Mouse (Mus musculus) hindbrain, embryonic 16.5 days (tissue): ENCODE measurements at regions not wholly inside any gene's neighbourhood (a gene's known extent, or its start where the extent isn't known, plus 50 kb on each side); places are given as distances from the start of the nearest gene placed in this dataset.

Experiments
- ATAC-seq: fragments of 200-750 bp; cut with Nextera tagmentation; 2 replicates; pipeline ENCODE4 v1.8.0; 2017; ENCODE audit warnings: moderate TSS enrichment, moderate library complexity
- H3K27ac ChIP-seq: fragments of 300-500 bp; sonication (generic); 2 replicates; pipeline ENCODE4 v1.5.1; 2014; ENCODE audit warnings: low read depth, mild to moderate bottlenecking, control low read depth, low read length, moderate library complexity
- H3K27me3 ChIP-seq: fragments of 300-500 bp; sonication (generic); replicated peaks from 2 replicates; pipeline ENCODE4 v1.6.1; 2014; ENCODE audit warnings: low read length; ENCODE audit not compliant: control insufficient read depth, insufficient read depth
- H3K36me3 ChIP-seq: fragments of 300-500 bp; sonication (generic); 2 replicates; pipeline ENCODE4 v1.6.1; 2014; ENCODE audit warnings: mild to moderate bottlenecking, low read length, moderate library complexity, mixed read lengths; ENCODE audit not compliant: control insufficient read depth, insufficient read depth
- H3K4me1 ChIP-seq: fragments of 300-500 bp; sonication (generic); 2 replicates; pipeline ENCODE4 v1.6.1; 2014; ENCODE audit warnings: low read depth, low read length; ENCODE audit not compliant: control insufficient read depth, insufficient read depth
- H3K4me2 ChIP-seq: fragments of 300-500 bp; sonication (generic); 2 replicates; pipeline ENCODE4 v1.6.1; 2014; ENCODE audit warnings: mild to moderate bottlenecking, low read length, control low read depth, moderate library complexity
- H3K4me3 ChIP-seq: fragments of 300-500 bp; sonication (generic); 2 replicates; pipeline ENCODE4 v1.5.1; 2014; ENCODE audit warnings: mild to moderate bottlenecking, low read length, control low read depth, moderate library complexity
- H3K9ac ChIP-seq: fragments of 300-500 bp; sonication (generic); 2 replicates; pipeline ENCODE4 v1.6.1; 2014; ENCODE audit warnings: low read depth, mild to moderate bottlenecking, control low read depth, low read length, moderate library complexity
- H3K9me3 ChIP-seq: fragments of 300-500 bp; sonication (generic); 2 replicates; pipeline ENCODE4 v1.6.1; 2014; ENCODE audit warnings: mild to moderate bottlenecking, low read length, moderate library complexity; ENCODE audit not compliant: control insufficient read depth
- WGBS: fragments of 180-500 bp; shearing (Covaris S2); extraction: QIAGEN DNeasy Blood & Tissue Kit; methylation state at CpG from one replicate; pipeline ENCODE4 v1.1.7; 2014; 5-methylcytosine and 5-hydroxymethylcytosine counted together

DNA sequence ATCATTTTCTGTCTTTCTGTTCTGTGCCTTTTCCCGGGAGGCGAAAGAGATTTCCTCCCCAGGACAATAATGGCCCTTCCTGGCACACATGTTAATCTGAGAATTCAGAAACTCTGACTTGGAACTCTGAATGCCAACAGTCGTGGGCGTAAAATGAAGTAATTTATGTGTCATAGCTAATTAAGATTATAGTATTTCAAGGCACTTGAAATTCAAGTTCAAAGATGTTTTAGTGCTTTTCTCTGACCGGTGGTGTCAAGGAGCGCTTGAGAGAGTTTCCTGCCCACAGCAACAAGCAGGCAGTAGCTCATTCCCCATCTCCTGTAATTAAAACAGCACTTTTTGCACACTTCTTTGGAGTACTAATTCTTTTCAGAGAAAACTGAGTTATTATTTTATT, 1465.9 kb downstream of the 4930444P10Rik start:
- no peak overlapping the region for H3K9ac ChIP-seq
- no peaks in the 10 kb centered on the region for H3K27me3 ChIP-seq
- H3K4me3 ChIP-seq = no peak overlapping the region
- 56% methylated on average over 6 of the region's 6 CpGs for WGBS
- H3K9me3 ChIP-seq = no peaks in the 10 kb centered on the region
- H3K4me2 ChIP-seq = no peak overlapping the region
- H3K36me3 ChIP-seq = no peaks in the 10 kb centered on the region
- ATAC-seq = no peak
- H3K27ac ChIP-seq = no peak overlapping the region
- H3K4me1 ChIP-seq = no peaks in the 10 kb centered on the region

DNA sequence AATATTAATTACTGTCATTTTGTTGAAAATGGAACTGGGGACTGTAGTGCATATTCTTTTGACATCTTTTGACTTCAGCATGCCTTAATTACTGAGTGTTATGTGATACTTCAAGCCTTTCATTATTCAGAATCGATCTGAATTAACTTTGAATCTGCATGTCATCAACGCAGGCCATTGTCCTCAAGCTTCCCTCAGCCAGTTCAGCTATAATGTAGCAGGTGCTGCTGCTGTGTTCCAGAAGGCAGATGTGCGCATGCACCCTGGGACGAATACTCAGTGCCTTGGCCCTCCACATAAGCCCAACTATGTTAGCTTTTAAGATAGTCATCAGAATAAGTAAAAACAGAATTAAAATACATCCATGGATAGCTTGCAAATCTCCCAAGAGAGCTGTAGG, 1466.4 kb downstream of the 4930444P10Rik start:
- ATAC-seq = no peak
- Histone ChIP-seq H3K4me3 (no peak overlapping the region), H3K9me3 (no peaks in the 10 kb centered on the region), H3K27ac (no peak overlapping the region), H3K36me3 (no peaks in the 10 kb centered on the region), H3K4me1 (no peaks in the 10 kb centered on the region), H3K4me2 (no peak overlapping the region), H3K9ac (no peak overlapping the region), H3K27me3 (no peaks in the 10 kb centered on the region)
- 50% methylated on average over 4 of the region's 4 CpGs for WGBS

DNA sequence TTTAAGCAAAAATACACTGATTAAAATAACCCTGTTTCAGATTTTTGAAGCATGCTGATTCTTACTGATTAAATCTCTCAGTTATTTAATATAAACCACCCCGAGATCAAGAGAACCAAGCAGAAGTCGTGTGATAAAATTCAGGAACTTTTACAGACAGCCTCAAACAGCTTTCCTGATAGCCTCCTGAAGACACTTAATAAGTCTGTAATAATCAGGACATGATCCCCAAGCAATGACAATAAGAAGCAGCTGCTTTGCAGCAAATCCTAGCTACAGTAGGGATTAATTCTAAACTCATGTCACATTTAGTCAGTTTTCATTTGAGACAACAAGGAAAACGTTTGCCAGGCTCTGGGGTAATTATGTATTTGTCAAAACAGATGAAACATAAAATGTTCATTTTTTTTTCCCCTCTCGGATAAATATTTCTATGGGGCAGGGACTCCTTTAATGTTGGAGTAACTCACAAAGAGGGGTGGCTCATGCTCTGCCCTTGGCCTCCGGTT, 1472.1 kb downstream of the 4930444P10Rik start:
- WGBS = 74% methylated on average over 5 of the region's 5 CpGs
- Histone ChIP-seq H3K9me3 (no peaks in the 10 kb centered on the region), H3K36me3 (no peaks in the 10 kb centered on the region), H3K4me3 (no peak overlapping the region), H3K9ac (no peak overlapping the region), H3K4me2 (no peak overlapping the region), H3K4me1 (no peaks in the 10 kb centered on the region), H3K27ac (no peak overlapping the region), H3K27me3 (no peaks in the 10 kb centered on the region)
- ATAC-seq = no peak

DNA sequence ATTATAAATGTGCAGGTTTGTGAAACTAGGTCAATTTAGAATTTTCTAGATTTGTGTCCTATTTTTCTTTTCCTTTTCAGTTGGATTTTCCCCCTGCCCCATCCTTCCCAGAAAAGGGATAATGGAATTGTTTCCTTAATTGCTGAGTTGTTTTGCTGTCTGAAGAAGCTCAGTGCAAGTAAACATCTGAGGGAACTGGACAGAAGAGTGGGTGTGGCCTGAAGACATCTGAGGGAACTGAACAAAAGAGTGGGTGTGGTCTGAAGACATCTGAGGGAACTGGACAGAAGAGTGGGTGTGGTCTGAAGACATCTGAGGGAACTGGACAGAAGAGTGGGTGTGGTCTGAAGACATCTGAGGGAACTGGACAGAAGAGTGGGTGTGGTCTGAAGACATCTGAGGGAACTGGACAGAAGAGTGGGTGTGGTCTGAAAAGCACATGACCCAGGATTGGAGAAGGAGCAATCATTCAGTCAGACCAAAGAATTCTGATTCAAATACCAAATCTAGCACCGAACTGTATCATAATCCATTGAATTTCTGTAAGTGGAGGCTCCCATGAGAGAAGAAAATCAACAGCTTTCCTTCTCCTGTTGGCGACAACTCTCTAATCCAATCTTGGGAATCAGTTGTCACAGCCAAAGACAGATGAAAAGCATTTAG, 1479.8 kb downstream of the 4930444P10Rik start:
- no peaks in the 10 kb centered on the region for H3K27me3 ChIP-seq
- H3K4me1 ChIP-seq = no peaks in the 10 kb centered on the region
- no peak overlapping the region for H3K4me2 ChIP-seq
- 92% methylated on average over 2 of the region's 2 CpGs for WGBS
- H3K27ac ChIP-seq = no peak overlapping the region
- H3K9ac ChIP-seq = no peak overlapping the region
- no peak for ATAC-seq
- no peaks in the 10 kb centered on the region for H3K36me3 ChIP-seq
- no peaks in the 10 kb centered on the region for H3K9me3 ChIP-seq
- no peak overlapping the region for H3K4me3 ChIP-seq

DNA sequence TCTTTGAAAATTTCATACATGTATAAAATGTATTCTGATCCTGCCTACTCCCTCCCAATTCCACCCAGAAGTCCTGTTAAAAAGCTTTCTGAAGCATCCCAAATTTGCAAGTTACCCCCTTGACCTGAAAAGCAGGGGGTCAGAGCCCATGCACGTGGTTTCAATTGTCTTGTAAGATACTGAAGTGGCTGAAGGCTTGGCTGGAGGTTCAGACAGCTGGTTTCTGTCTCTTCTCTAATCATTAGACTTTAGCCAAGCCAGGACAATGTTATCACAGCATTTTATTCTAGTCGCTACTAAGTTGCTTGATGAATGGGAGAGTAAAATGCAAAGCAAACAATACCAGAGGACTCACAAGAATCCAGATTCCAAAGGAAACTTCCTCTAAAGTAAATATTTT, 1484.1 kb downstream of the 4930444P10Rik start:
- Histone ChIP-seq H3K4me1 (no peaks in the 10 kb centered on the region), H3K4me3 (no peak overlapping the region), H3K27ac (no peak overlapping the region), H3K4me2 (no peak overlapping the region), H3K27me3 (no peaks in the 10 kb centered on the region), H3K9me3 (no peaks in the 10 kb centered on the region), H3K9ac (no peak overlapping the region), H3K36me3 (no peaks in the 10 kb centered on the region)
- no peak for ATAC-seq
- WGBS = 18% methylated on average over 2 of the region's 2 CpGs

DNA sequence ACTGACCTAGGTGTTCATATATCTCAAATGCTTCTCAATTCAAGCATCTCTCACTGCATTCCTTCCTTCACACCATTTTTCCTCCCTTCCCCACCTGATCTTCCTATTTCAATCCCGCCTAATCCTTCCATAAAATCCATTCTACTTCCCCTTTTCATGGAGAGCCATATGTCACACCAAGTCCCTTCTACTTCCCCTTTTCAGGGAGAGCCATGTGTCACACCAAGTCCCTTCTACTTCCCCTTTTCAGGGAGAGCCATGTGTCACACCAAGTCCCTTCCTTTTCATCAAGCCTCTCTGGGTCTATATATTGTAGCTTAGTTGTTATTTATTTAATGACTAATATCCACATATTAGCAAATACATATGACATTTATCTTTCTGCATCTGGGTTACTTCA, 1497.2 kb downstream of the 4930444P10Rik start:
- no peak overlapping the region for H3K27ac ChIP-seq
- no peaks in the 10 kb centered on the region for H3K9me3 ChIP-seq
- no peaks in the 10 kb centered on the region for H3K4me1 ChIP-seq
- WGBS = 91% methylated on average over 1 of the region's 1 CpGs
- no peak overlapping the region for H3K9ac ChIP-seq
- no peaks in the 10 kb centered on the region for H3K27me3 ChIP-seq
- ATAC-seq = no peak
- H3K36me3 ChIP-seq = no peaks in the 10 kb centered on the region
- H3K4me3 ChIP-seq = no peak overlapping the region
- H3K4me2 ChIP-seq = no peak overlapping the region

DNA sequence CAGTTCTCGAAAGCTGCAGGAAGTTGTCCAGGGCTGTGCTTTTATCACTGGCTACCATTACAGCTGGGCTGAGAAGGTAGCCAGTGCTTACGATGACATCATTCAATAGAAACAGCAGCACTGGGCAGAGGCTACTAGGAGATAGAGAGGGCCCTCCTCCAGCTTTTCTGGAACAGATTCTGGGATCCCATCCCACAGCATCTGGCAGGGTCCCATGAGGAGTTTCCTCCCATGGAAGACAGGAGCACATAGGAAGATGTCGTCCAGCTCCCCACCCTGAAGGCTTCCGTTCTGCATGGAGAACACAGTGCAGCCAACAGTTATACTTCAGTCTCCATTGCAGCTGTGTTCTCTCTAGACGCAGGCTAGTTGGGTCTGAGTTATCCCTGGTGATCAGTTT, 1503.2 kb downstream of the 4930444P10Rik start:
- no peak overlapping the region for H3K4me3 ChIP-seq
- H3K9ac ChIP-seq = no peak overlapping the region
- H3K36me3 ChIP-seq = no peaks in the 10 kb centered on the region
- ATAC-seq = no peak
- no peak overlapping the region for H3K4me2 ChIP-seq
- no peaks in the 10 kb centered on the region for H3K9me3 ChIP-seq
- H3K27me3 ChIP-seq = no peaks in the 10 kb centered on the region
- H3K4me1 ChIP-seq = no peaks in the 10 kb centered on the region
- 86% methylated on average over 5 of the region's 5 CpGs for WGBS
- no peak overlapping the region for H3K27ac ChIP-seq

DNA sequence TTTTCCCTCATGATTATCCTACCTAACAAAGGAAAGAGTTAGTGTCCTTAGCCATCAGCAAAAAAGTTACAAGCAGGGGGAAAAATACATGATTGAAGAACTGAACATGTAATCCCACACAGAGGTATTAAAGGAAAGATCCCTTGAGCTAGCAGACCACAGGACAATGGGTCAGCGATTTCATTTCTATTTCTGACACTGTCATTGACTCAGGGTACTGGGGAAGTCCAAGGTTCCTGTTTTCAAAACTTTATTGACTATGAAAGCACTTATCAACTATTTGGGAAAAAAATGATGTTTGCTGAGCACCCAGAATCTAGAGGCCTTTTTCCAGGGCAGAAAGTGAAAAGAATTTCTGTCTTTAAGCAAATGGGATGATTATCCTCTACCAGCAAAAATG, 1513.7 kb downstream of the 4930444P10Rik start:
- no peak overlapping the region for H3K9ac ChIP-seq
- H3K9me3 ChIP-seq = no peaks in the 10 kb centered on the region
- no peaks in the 10 kb centered on the region for H3K4me1 ChIP-seq
- H3K4me2 ChIP-seq = no peak overlapping the region
- no peak overlapping the region for H3K27ac ChIP-seq
- no peak for ATAC-seq
- no peaks in the 10 kb centered on the region for H3K27me3 ChIP-seq
- no peaks in the 10 kb centered on the region for H3K36me3 ChIP-seq
- WGBS = 86% methylated on average over 1 of the region's 1 CpGs
- no peak overlapping the region for H3K4me3 ChIP-seq

DNA sequence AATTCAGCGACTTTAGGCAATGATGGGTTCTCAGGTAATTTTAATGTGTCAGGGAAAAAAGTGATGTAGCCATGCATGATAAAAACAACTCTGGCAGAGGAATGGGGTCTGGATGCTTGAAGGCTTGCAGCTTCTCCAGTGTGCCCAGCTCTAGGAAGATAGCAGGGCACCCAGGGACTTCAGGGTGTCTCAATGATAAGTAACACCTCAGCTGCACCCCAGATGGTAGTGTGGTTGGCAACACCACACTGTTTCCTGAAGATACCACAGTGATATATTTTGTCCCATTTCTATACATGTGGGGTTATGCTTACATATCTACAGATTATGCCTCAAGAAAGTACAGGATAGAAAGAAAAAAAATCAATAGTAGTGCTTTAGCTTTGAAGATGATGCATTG, 1516.9 kb downstream of the 4930444P10Rik start:
- no peak overlapping the region for H3K4me3 ChIP-seq
- 94% methylated on average over 1 of the region's 1 CpGs for WGBS

More for the DNA sequence above, 1516.9 kb downstream of the 4930444P10Rik start:
- Histone ChIP-seq H3K36me3 (no peaks in the 10 kb centered on the region), H3K4me1 (no peaks in the 10 kb centered on the region), H3K27me3 (no peaks in the 10 kb centered on the region), H3K4me2 (no peak overlapping the region), H3K9ac (no peak overlapping the region), H3K27ac (no peak overlapping the region), H3K9me3 (no peaks in the 10 kb centered on the region)
- ATAC-seq = no peak
